Mouse (Mus musculus): ENCODE data around the gene Tex52.

DNA sequence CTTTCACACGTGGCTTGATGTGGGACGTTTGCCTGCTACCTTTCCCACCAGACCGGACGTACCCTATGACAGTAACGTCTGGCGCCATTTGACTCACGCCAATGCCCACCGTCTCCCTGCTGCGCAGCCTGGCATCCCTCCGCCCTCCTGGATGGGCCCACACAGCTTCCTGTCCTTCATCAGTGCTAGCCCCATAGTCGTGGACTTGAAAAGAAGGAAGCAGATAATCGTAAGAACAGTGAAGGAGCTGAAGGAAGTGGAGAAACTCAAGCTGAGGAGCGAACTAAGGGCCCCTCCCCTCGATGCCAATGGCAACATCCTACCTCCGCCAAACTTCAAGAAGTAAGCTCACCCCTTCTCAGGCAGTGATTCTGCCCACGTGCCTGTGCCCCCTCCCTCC lies 4.4 kb downstream of the Tex52 start:
- no peak for TF ChIP-seq CTCF (IDR thresholded peaks at IDR 0.05; ENCODE audit: extremely low read depth, insufficient read depth, insufficient read length, insufficient replicate concordance)
- TF ChIP-seq POLR2A (IDR thresholded peaks at IDR 0.05; ENCODE audit: low read depth, low read length), result no peak

All from spleen, adult 2 months (tissue).